Comparison of ENCODE assay signal across 9 mouse cellular contexts in genomic region chr9:96986797-96987473, GRCm38 (mm10). TPM values are rescaled to one million over a fixed set of nuclear protein-coding genes. Genes with fewer than 3 reads are reported as not detected.
A peak's percentile ranks its signal among the peaks of the same experiment; 100 is the strongest.
DNase-seq lines count a peak whose midpoint lies in the region; ATAC-seq and TF ChIP-seq lines count a peak whose summit lies in the region.
"Had no signal": no experiment of that assay in that cellular context is flagged by ENCODE, and none has a peak within 500 bp of the region (broad histone marks: within the 10 kb centered on the region; RNA-seq: fewer than 3 reads in every experiment).

No protein-coding gene starts in this region.

- 28% methylated on average over 11 of the region's 11 CpGs for WGBS in heart, embryonic 10.5 days
- WGBS in hindbrain, embryonic 13.5 days: 37% methylated on average over 11 of the region's 11 CpGs
- 52% methylated on average over 11 of the region's 11 CpGs for WGBS in liver, postnatal 0 days (ENCODE audit: insufficient replicate concordance)
- WGBS in lung, postnatal 0 days: 36% methylated on average over 11 of the region's 11 CpGs

- TF ChIP-seq RAD21 in CH12.LX (IDR thresholded peaks at IDR 0.05; ENCODE audit: low read depth, low read length): no peak

- no peaks in the 10 kb centered on the region for H3K9me3 ChIP-seq in heart, embryonic 10.5 days
- no peaks in the 10 kb centered on the region for H3K9me3 ChIP-seq in CH12.LX (replicated peaks; ENCODE audit: low read length)
- no peaks in the 10 kb centered on the region for H3K9me3 ChIP-seq in hindbrain, embryonic 13.5 days
- H3K9me3 ChIP-seq in liver, postnatal 0 days (ENCODE audit: low read length): no peaks in the 10 kb centered on the region
- no peaks in the 10 kb centered on the region for H3K9me3 ChIP-seq in lung, postnatal 0 days (ENCODE audit: low read length)
- H3K9me3 ChIP-seq: lung, embryonic 15.5 days had no signal

- no peaks in the 10 kb centered on the region for H3K36me3 ChIP-seq in heart, embryonic 10.5 days
- H3K36me3 ChIP-seq in CH12.LX (replicated peaks in 1 of 2; ENCODE audit: control insufficient read depth in 1 of 2, insufficient read depth in 1 of 2, low read length in 1 of 2): no peaks in the 10 kb centered on the region
- no peaks in the 10 kb centered on the region for H3K36me3 ChIP-seq in hindbrain, embryonic 13.5 days
- no peaks in the 10 kb centered on the region for H3K36me3 ChIP-seq in liver, postnatal 0 days (replicated peaks; ENCODE audit: insufficient read depth, low read length)
- H3K36me3 ChIP-seq in lung, postnatal 0 days (ENCODE audit: insufficient read depth, low read length): no peaks in the 10 kb centered on the region
- H3K36me3 ChIP-seq: lung, embryonic 15.5 days had no signal

- peak overlapping the region; percentile 80 for H3K27ac ChIP-seq in heart, embryonic 10.5 days
- no peak overlapping the region for H3K27ac ChIP-seq in CH12.LX (ENCODE audit: insufficient read depth, low read depth)
- H3K27ac ChIP-seq in hindbrain, embryonic 13.5 days: peak overlapping the region; percentile 76
- H3K27ac ChIP-seq in liver, postnatal 0 days (ENCODE audit: low read depth): no peak overlapping the region
- no peak overlapping the region for H3K27ac ChIP-seq in lung, postnatal 0 days (ENCODE audit: low read length)
- H3K27ac ChIP-seq: lung, embryonic 15.5 days had no signal

- H3K4me3 ChIP-seq in heart, embryonic 10.5 days: peak overlapping the region; percentile 16; the same call in 1 of the 2 replicates
- no peak overlapping the region for H3K4me3 ChIP-seq in CH12.LX (replicated peaks in 1 of 3; ENCODE audit: low read depth in 2 of 3, low read length in 2 of 3, poor library complexity in 1 of 3)
- H3K4me3 ChIP-seq in hindbrain, embryonic 13.5 days: no peak overlapping the region
- no peak overlapping the region for H3K4me3 ChIP-seq in liver, postnatal 0 days (ENCODE audit: low read depth, low read length)
- no peak overlapping the region for H3K4me3 ChIP-seq in lung, postnatal 0 days (ENCODE audit: low read depth, low read length)
- H3K4me3 ChIP-seq: lung, embryonic 15.5 days had no signal

- in situ Hi-C loops in CH12.LX (cut with MboI; ENCODE audit: low pct_ligation_motif_present, low pct_unique_long_range_greater_than_20kb, low sequenced_read_pairs): no loop called here

- H3K79me2 ChIP-seq in CH12.LX (replicated peaks; ENCODE audit: control insufficient read depth, extremely low read depth, insufficient read depth, poor library complexity, severe bottlenecking): no peaks in the 10 kb centered on the region

- dilution Hi-C loops in CH12.LX (cut with MboI; ENCODE audit: extremely low pct_ligation_motif_present, extremely low pct_unique_long_range_greater_than_20kb, low sequenced_read_pairs): no loop called here

- H3K4me1 ChIP-seq in heart, embryonic 10.5 days: peaks cover 99% of the 10 kb centered on the region
- peaks cover 3 to 10% of the 10 kb centered on the region in 2 experiments; a peak in 3 of 4 replicates for H3K4me1 ChIP-seq in CH12.LX (ENCODE audit: control insufficient read depth in 1 of 2, insufficient read depth in 2 of 2)
- H3K4me1 ChIP-seq in hindbrain, embryonic 13.5 days (replicated peaks): peaks cover 88% of the 10 kb centered on the region
- peaks cover 3% of the 10 kb centered on the region; the same call in 1 of the 2 replicates for H3K4me1 ChIP-seq in liver, postnatal 0 days (ENCODE audit: insufficient read depth)
- H3K4me1 ChIP-seq in lung, postnatal 0 days (ENCODE audit: insufficient read depth, low read depth, low read length): no peaks in the 10 kb centered on the region

- TF ChIP-seq POLR2A in CH12.LX (IDR thresholded peaks at IDR 0.05; ENCODE audit: low read depth, low read length): no peak

- no peak overlapping the region for H3K9ac ChIP-seq in CH12.LX (ENCODE audit: insufficient read depth, low read depth)
- H3K9ac ChIP-seq in hindbrain, embryonic 13.5 days: peak overlapping the region; percentile 55
- H3K9ac ChIP-seq in liver, postnatal 0 days (replicated peaks): no peak overlapping the region
- H3K9ac ChIP-seq in lung, postnatal 0 days (replicated peaks; ENCODE audit: low read depth): no peak overlapping the region
- H3K9ac ChIP-seq: lung, embryonic 15.5 days had no signal

- DNase-seq in heart, embryonic 10.5 days (ENCODE audit: low spot score): no peak
- DNase-seq in heart, adult 9 months (ENCODE audit: low spot score in 2 of 2): no peak
- DNase-seq in CH12.LX (ENCODE audit: extremely low read depth): no peak
- no peak for DNase-seq in liver, postnatal 0 days
- DNase-seq in frontal cortex, postnatal 25 days (ENCODE audit: low spot score in 2 of 2): no peak
- no peak for DNase-seq in lung, postnatal 0 days (ENCODE audit: low spot score)

- ATAC-seq in hindbrain, embryonic 13.5 days (ENCODE audit: low FRiP score): peak; percentile 30
- 0 out of 2 replicates have a peak, but pooled peaks have one; percentile 35 for ATAC-seq in liver, postnatal 0 days
- no peak for ATAC-seq in lung, postnatal 0 days
- no peak for ATAC-seq in cerebellum, adult (ENCODE audit: insufficient number of reproducible peaks, low FRiP score, low TSS enrichment)

- no peak for TF ChIP-seq EP300 in CH12.LX (IDR thresholded peaks at IDR 0.05; ENCODE audit: low read length)
- no peak for TF ChIP-seq EP300 in liver, postnatal 0 days (IDR thresholded peaks at IDR 0.05; ENCODE audit: low read depth)
- no peak for TF ChIP-seq EP300 in lung, postnatal 0 days (IDR thresholded peaks at IDR 0.05)

- no peak for TF ChIP-seq CTCF in CH12.LX (conservative IDR thresholded peaks at IDR 0.05 in 1 of 2, IDR thresholded peaks at IDR 0.05 in 1 of 2; ENCODE audit: low read depth in 2 of 2, low read length in 2 of 2)
- no peak for TF ChIP-seq CTCF in liver, postnatal 0 days (IDR thresholded peaks at IDR 0.05; ENCODE audit: low read depth)
- no peak for TF ChIP-seq CTCF in lung, postnatal 0 days (IDR thresholded peaks at IDR 0.05)

- no peak overlapping the region for H3K4me2 ChIP-seq in CH12.LX (ENCODE audit: insufficient read depth, low read depth, poor library complexity, severe bottlenecking)
- no peak overlapping the region for H3K4me2 ChIP-seq in hindbrain, embryonic 13.5 days
- no peak overlapping the region for H3K4me2 ChIP-seq in liver, postnatal 0 days (ENCODE audit: low read depth, low read length)
- no peak overlapping the region for H3K4me2 ChIP-seq in lung, postnatal 0 days (replicated peaks; ENCODE audit: low read depth, low read length)
- H3K4me2 ChIP-seq: lung, embryonic 15.5 days had no signal

- H3K27me3 ChIP-seq in heart, embryonic 10.5 days (ENCODE audit: insufficient read depth, poor library complexity, severe bottlenecking): no peaks in the 10 kb centered on the region
- H3K27me3 ChIP-seq in CH12.LX (replicated peaks): peaks cover 29% of the 10 kb centered on the region
- H3K27me3 ChIP-seq in hindbrain, embryonic 13.5 days: no peaks in the 10 kb centered on the region
- H3K27me3 ChIP-seq in liver, postnatal 0 days (ENCODE audit: insufficient read depth, low read length): no peaks in the 10 kb centered on the region
- H3K27me3 ChIP-seq in lung, postnatal 0 days (replicated peaks; ENCODE audit: insufficient read depth, low read length): no peaks in the 10 kb centered on the region
- H3K27me3 ChIP-seq: lung, embryonic 15.5 days had no signal

TF ChIP-seq in CH12.LX, 34 proteins besides CTCF, POLR2A, EP300 and RAD21:
- TF ChIP-seq MXI1 (IDR thresholded peaks at IDR 0.05; ENCODE audit: low read depth, low read length) (no peak), MAX (IDR thresholded peaks at IDR 0.05; ENCODE audit: low read length) (0 out of 2 replicates have a peak, but pooled peaks have one; percentile 15)

RNA-seq across cellular contexts. Expression of gene Spsb4, which starts 31.7 kb away (rescaled TPM):
- polyA plus RNA-seq in heart, embryonic 10.5 days (2016; fragmentation: Nextera tagmentation; extraction: Ambion mirVana): 53.5 and 66.5 TPM in 2 replicates
- total RNA-seq in CH12.LX (2012; rRNA removed) (not detected in 2 replicates), CH12.LX (2014; rRNA removed) (not detected in 2 replicates)
- polyA plus RNA-seq in CH12.LX (2012; ENCODE audit: insufficient read length, low read depth): not detected in 2 replicates
- polyA plus RNA-seq in hindbrain, embryonic 13.5 days (2015; fragmentation: Nextera tagmentation; extraction: Ambion mirVana): 50.3 and 52.3 TPM in 2 replicates
- polyA plus RNA-seq in liver, postnatal 0 days (2015; fragmentation: Nextera tagmentation; extraction: Ambion mirVana): 0.99 and 1.0 TPM in 2 replicates
- polyA plus RNA-seq in lung, postnatal 0 days (2015; fragmentation: Nextera tagmentation; extraction: Ambion mirVana): 2.2 and 2.5 TPM in 2 replicates

Comparison
In these comparisons a context has a peak if more than half of its experiments do, and no peak if none do; other contexts are left out.
1. H3K27ac ChIP-seq: peak in heart, embryonic 10.5 days (single experiment) and hindbrain, embryonic 13.5 days (single experiment); none in CH12.LX (single experiment), liver, postnatal 0 days (single experiment) and lung, postnatal 0 days (single experiment).
2. ATAC-seq: peak in hindbrain, embryonic 13.5 days (single experiment) and liver, postnatal 0 days (single experiment); none in lung, postnatal 0 days (single experiment) and cerebellum, adult (single experiment).
3. RNA of gene Spsb4, which starts 31.7 kb away (polyA plus RNA-seq): 53.5 to 66.5 TPM in heart, embryonic 10.5 days and 50.3 to 52.3 TPM in hindbrain, embryonic 13.5 days; 2.2 to 2.5 TPM in lung, postnatal 0 days, 0.99 to 1.0 TPM in liver, postnatal 0 days and not detected in CH12.LX; every median in the first group is over 10 times any median in the second.